Mouse (Mus musculus) adrenal gland (tissue): ENCODE data around the gene Eif3f.

Experiments used
- intact Hi-C: fragments of 180-260 bp; cut with DNase I; formaldehyde crosslinking; loops from one replicate; pipeline ENCODE4 v1.15.1; 2025
- long read RNA-seq, 2 experiments: library from polyadenylated mRNA; unstranded; transcript quantifications; one replicate each; pipeline ENCODE4 v2.0.0; 2020; ENCODE audit warnings: borderline replicate concordance in 1 of 2; ENCODE audit not compliant: insufficient replicate concordance in 1 of 2

Gene Eif3f
- long read RNA-seq, experiment 1, transcript Eif3f-201 (8 exons, 2,514 nt) = major isoform, 307 of 318 reads
- long read RNA-seq, experiment 1, partial matches to known transcripts = 7 of 318 reads
- long read RNA-seq, experiment 1, other reads (novel, unspliced or antisense) = 4 of 318 reads
- long read RNA-seq, experiment 2, transcript Eif3f-201 (8 exons, 2,514 nt) = major isoform, 231 of 244 reads
- long read RNA-seq, experiment 2, partial matches to known transcripts = 8 of 244 reads
- long read RNA-seq, experiment 2, other reads (novel, unspliced or antisense) = 5 of 244 reads

DNA sequence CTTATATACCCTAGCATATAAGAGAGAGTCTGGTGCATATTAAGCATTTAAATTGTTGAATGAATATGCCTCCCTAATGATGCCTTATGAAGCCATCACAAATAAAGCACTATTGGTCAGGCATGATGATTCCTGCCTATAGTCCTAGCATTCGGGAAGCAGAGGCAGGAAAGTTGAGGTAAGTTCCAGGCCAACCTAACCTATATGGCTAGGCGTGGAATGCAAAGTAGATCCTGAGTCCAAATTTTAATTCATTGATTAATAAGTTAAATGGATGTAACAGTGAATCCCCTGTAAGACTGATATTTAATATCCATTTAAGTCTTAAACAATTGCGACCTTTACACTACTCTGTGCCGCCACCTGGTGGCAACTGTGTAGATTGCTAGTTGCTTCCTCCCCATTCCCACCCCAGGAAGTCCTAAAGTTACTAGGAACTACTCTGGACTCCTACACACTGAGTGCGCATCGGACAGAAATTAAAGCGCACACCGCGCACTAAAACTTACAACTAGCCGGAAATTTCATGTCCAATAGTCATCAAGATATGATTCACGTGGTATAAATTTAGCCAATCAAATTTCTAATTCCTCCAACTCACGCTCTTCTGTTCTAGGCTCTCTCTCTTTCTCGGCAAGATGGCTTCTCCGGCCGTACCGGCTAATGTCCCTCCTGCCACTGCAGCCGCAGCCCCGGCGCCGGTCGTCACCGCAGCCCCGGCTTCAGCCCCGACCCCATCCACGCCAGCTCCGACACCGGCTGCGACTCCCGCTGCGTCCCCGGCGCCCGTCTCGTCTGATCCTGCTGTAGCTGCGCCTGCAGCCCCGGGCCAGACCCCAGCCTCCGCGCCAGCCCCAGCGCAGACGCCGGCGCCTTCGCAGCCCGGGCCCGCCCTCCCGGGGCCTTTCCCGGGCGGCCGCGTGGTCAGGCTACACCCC is at the start of gene Eif3f:
Gene Eif3f, plus strand, starts transcription at position 624 of the 938 bp plus-strand sequence.
- intact Hi-C loops = loop anchor here (5.0 kb wide), 1 partner anchor 122 kb away; no protein-coding TSS in a partner anchor

DNA sequence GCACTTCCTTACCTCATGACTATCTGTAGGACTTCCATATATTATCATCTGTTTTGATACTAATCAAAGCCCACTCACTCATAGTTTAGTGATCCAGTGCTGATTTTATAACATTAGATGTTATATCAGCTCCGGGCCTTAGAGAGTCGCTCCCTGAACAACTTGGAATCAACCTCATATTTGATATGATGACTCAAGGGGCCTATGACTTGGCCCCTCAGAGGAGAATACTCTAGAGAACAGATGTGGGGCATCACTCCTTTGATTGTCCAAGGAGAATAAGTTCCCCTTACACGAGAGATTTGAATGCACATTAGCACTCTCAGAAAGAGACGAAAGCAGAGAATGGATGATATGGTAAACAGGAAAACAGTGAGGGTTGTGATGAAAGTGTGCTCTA is 49.3 kb upstream of the Eif3f start, which contains the start of gene Olfr518:
Gene Olfr518, minus strand, starts transcription at position 101 of the 400 bp plus-strand sequence.
- intact Hi-C loops = no loop called here

DNA sequence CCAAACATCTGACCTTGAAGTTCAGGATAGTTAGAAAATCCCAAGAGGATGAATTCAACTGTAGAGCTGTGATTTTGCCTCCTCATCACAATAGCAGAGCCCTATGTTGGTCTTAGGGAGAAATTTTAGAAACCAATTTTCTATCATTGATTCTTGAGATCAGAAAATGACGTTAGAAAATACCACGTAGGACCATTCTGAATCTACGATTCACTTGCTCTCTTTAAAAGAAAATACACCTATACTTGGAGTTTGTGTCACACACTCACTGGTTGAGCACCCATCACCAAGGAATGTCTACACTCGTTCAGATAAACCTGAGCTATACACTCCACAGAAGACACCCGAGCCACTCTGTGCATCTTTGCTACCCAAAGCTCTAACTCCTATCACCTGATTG is 39.9 kb upstream of the Eif3f start, which contains the start of gene Olfr519:
Gene Olfr519, minus strand, starts transcription at position 101 of the 400 bp plus-strand sequence.
- intact Hi-C loops = no loop called here

DNA sequence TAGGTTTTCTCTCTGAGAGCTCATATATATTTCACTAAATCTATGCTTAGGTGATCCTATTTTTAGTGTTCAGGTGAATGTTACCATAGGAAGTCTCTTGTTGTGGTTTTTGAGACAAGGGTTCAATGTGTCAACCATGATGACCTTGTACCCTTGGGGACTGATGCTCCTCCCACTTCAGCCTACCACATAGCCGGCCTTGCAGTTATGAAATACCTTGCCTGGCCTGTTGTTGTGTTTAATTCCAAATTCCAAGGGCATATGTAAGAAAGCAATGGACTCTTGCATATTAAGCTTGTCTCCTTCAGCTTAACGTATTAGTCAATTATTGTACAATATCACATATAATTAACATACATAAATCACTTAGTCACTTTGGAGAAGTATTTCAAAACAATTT is 30.2 kb upstream of the Eif3f start:
- intact Hi-C loops = no loop called here

DNA sequence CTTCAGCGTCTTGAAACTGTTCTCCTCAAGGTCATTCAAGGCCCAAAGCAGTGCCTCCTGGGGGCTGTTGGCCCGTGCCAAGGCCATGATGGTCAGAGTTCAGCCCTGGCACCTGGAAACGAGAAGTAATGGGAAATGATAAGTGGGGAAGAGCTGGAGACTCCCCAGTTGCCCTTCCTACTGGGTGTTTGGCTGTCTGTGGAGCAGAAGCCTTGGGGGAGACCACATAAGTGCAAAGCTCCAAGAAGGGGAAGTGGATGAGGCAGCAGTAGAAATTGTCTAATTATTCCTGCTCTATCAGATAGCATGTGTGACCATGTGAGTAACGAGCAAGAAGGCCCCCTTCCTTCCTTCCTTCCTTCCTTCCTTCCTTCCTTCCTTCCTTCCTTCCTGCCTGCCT is 7.2 kb upstream of the Eif3f start:
- intact Hi-C loops = no loop called here

DNA sequence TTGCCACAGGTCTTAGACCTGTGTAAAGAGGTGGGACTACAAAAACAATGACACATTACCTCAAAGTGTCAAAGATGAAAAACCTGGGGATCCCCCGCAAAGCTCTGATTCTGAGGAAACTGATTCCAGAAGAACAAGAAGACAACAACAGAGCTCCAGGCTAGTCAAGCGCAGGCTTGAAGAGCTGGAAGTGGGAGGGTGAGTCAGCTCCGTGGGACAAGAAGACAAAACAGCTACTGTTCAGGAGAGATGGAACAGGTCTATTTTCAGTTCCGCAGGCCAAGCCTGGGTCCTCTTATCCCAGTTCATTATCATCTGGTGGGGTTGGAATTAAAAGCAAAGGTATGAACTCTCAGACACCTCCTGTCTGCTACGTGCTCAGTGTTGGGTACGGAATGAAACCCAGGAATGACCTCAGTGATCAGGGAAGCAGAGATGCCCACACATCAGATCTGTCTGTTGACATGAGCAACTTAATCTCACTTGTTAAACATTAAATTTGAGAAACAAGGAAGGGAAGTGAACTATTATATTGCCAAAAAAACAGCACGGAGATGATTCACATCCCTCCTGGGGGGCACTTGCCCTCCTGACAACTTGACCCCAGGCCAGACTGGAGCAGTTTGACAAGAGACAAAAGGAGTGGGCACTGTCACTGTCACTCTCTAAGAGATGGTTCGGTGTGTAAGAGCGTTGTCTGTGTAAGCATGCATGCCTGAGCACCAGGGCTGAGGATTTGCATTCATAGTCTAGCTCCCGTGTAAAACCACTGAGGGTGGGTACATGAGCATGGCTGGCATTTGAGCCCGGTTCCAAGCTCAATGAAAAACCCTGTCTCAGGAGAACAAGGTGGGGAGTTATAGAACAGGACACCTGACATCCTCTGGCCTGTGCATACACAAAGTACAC is 5.7 kb upstream of the Eif3f start:
- intact Hi-C loops = no loop called here

DNA sequence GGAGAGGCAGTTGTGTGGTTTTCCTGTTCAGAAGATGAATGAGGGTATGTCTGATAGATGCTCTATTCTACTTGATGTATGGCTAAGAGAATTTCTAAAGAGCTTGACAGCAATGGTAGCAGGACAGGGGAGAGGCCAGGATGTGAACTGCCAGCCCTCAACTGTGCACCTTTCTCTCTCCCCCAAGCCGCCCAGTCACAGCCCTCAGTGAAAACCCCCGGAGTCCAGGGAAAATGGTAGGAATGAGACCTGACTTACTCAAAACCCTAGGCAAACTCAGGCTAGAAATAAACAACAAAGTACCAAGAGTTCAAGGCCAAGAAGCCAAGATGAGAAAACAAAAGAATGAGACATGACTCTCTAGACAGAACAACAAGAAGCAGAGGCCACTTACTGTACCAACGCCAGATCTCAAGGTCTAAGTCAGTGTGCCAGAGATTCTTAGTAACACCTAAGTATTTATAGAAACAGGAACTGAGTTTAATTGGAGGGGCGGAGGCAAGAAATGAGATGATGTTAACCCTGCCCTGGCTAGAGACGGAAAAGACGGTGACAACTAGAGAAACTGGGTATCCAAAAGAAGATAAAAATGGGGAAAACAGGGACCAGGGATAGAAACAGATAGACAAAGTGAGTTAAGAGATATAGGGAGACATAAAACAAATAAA is 4.4 kb upstream of the Eif3f start, which contains the start of gene Nlrp10:
Gene Nlrp10, minus strand, starts transcription at position 453 of the 668 bp plus-strand sequence.
- intact Hi-C loops = loop anchor here (5.0 kb wide), 1 partner anchor 118 kb away; no protein-coding TSS in a partner anchor

DNA sequence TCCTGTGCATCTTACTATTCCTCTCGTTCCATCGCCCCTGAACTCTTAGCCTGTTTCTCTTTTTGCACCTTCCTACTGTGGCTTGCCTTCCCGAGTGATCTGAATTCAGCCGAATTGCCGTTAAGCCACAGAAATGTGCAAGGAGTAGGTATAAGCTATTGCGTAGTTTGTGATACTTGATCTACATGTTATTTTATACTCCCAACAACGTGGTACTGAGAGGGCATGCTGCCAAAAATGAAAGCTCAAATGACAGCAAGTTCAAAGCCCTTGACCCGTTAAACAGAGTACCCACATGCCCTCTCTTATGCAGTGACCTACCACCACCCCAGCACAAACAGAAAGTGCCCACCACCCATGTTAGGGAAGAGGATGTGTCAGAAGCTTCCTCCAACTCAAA is 619 bp downstream of the Eif3f start:
- intact Hi-C loops = loop anchor here (5.0 kb wide), 1 partner anchor 123 kb away; no protein-coding TSS in a partner anchor

DNA sequence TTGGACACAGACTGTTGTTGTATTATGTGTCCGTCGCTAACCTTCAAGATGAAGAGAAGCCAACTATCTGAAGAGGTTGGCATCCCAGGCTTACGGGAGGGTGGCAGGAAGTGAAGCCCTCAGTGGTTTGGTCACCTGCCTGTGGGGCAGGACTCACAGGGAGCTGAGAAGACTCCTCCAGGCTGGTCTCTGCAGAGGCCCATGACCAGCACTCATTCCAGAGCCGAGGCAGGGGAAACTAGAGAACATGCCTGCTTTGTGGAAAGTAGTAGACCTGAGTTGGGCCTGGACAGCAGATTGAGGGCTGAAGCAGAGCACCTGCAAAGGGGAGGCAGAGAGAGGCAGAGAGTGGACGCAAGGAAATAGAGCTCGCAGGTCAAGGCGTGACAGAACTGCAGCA is 1.2 kb downstream of the Eif3f start:
- intact Hi-C loops = no loop called here

DNA sequence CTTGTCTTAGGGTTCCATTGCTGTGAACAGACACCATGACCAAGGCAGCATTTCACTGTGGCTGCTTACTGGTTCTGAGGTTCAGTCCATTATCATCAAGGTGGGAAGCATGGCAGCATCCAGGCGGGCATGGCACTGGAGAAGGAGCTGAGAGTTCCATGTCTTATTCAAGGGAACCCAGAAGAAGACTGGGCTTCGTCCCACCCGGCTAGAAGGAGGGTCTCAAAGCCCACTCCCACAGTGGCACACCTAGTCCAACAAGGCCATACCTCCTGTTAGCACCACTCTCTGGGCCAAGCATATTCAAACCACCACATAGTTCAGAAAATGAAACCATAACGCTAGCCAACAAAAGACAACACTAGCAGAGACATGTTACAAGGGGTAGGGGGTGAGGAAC is 2.4 kb downstream of the Eif3f start:
- intact Hi-C loops = no loop called here

DNA sequence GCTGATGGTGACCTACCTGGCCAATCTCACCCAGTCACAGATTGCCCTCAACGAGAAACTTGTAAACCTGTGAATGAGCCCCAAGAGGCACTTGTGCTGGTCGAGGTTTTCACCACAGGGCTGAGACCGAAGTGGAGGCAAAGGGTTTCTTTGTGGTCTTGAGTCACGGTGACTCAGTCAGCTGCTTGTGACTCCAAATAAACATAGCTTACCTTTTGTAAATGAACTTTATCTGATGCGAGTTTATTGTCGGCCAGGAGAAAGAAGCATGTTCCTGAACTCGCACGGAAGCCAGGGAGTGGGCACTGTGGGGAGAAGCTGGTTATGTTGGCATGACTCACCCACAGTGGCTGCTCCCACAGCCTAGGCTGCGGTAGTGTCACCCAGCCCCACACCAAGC is 7.2 kb downstream of the Eif3f start:
- intact Hi-C loops = no loop called here

DNA sequence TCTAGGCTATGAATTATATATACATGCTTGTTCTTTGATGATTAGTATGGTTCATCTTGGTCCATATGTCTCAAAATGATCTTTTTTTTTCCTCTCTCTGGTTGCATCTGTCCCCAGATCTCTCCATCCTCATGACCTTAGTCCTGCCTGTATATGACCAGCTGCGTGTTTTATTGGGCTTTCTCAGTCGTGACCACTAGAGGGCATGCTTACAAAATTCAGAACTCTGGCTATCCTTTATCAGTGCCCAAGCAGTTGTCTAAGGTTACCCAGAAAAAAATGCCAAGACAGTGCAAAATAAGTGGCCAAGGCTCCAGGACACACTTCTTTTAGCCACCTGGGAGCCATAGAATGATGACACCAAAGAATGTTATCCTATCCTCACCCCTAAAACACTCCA is 9.8 kb downstream of the Eif3f start:
- intact Hi-C loops = no loop called here

DNA sequence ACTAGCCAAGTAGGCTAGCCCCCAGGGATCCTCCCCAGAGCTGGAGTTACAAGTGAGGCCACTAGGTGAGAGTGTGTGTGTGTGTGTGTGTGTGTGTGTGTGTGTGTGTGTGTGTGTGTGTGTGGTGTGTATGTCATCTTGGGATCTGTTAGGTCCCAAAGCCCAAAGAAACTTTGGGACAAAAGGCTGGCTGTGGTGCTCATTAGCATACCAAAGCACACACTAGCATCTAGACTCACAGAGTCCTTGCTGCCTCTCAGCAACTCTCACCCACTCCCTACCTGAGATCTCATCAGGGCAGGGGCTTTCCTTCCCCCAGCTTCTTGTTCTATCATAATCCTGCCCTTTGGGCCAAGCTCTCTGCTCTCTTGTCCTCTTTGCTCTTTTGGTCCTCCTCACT is 14.4 kb downstream of the Eif3f start:
- intact Hi-C loops = no loop called here

DNA sequence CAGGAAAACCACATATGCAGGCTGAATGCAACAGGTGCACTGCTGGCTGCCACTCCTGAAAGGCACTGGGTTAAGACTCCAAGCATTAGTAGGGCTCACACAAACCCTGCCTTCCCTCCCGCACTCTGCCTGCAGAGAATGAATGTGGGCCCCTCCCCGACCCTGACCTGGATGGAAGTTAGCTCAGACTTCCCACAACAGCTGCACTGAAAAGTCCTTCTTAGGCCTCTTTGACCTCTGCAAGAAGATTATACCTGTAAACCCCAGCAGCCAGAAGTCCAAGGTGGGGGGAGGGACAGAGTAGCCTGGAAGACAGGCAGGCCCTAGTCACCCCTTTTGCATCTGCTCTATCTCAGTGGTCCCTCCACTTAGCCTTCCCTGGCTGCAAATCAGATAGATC is 15.1 kb downstream of the Eif3f start:
- intact Hi-C loops = no loop called here

DNA sequence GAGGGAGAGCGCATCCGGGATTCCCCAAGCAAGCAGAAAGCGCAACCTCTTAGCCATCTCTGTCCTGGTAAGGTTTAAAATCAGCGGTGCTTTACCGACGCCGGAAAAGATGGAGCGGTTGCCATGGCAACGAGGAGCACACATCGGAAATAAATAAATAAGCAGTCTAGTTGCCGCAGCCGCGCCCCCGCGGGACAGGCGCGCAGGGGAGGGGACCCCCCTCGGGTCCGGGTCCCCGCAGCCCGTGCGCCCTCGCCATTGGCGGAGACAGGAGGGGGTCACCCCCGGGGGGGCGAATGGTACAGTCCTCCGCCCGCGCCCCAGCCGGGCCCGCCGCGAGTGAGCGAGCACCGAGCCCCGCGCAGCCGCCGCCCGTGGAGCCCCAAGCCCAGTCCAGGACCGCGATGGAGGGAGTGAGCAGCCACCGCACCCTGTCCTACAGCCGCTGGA is 16.1 kb downstream of the Eif3f start, which contains the start of gene Tub:
Gene Tub, plus strand, starts transcription at position 27 of the 450 bp plus-strand sequence.
- intact Hi-C loops = no loop called here

DNA sequence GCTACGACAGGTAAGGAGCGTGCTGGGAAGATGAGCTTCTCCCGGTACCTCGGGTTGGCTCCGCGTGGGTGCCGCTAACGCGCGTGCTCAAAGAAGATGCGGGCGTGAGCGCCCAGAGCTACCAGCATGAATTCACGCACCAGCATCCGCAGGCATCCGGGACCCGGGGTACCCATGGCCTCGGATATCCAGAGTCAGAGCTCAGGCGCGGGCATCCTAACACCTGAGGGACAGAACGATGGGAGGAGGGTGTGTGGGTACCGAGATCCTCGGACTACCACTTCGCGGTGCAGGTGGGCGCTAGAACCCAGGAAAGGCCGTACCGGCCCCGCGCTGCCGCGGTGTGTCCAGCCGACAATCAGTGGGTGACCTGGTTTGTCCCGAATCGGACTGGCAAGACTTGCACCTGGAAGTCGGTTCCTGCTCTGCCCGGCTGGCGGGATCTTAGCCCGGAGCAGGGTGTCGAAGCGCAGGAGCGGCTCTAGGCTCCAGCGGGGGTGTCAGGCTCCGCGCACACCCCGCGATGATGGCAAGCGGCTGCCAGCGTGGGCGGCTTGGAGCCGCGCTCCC is 16.6 kb downstream of the Eif3f start:
- intact Hi-C loops = no loop called here

DNA sequence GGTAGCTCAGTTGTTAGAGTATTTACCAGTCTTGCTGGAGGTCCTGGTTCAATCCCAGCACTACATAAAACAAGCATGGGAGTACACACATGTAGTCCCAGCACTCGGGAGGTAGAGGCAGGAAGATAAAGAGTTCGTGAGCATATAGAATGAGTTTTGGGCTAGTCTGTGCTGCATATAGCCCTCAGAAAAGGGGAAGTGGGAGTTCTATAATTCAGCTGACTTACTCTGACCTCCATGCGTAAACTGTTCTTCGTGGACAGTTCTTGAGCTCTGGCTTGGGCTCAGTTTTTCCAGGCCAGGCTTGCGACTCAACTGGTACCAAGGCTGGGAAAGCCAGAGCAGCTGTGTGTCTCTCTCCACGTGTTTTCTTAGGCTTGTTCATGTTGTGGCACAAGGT is 18.6 kb downstream of the Eif3f start:
- intact Hi-C loops = no loop called here

DNA sequence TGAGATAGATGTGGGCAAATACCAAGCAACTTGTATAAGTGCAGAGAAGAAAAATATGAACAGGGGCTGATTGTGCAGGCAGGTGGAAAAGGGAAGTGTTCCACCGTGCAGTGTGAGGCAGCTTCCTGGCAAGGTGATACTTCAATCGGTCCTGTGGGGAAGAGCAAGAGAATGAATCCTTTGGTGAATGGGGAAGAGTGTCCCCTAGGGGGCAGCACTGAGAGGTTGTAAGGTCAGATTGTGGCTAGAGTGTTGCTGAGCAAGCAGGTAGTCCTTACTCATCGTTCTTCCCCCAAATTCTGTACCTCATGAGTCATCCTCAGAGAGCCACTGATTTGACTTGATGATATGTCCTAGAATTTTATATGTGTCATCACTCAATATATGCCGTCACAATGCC is 20.0 kb downstream of the Eif3f start:
- intact Hi-C loops = no loop called here

DNA sequence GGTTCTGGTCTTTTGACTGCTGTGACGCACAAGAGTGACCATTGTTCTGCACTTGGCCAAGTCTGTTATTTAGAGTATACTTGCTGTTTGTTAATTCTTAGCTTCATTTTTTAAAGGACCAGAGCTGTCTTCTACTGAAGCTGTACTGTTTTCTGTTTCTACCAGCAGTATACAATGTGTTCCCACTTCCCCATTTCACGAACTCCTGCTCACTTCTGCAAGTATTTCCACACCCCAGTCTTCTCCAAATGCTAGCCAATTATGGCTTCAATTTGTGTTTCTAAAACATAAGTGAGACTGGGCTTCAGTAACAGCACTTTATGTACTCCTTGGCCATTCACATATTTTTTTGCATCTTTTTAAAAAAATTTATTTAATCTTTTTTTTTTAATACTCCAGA is 23.5 kb downstream of the Eif3f start:
- intact Hi-C loops = no loop called here

DNA sequence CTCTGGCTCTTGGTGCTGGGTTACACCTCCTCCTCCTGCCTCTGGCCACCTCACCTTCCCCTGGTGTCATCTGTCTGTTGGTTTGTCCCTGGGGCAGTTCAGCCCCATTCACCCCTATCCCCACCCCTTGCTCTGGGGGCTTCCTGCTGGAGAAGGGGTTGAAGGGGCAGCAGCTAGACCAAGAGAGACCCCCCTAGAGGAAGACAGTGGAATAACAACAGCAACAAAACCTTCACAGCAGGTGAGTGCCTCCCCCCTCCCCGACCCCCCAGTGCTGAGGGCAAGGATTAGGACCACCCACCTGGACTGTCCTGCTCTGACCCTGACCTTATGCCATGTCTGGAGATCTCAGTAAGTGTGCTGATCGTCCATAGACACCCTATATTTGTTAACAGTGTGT is 31.8 kb downstream of the Eif3f start:
- intact Hi-C loops = no loop called here
